Mouse (Mus musculus): ENCODE measurements at regions not wholly inside any gene's neighbourhood (a gene's known extent, or its start where the extent isn't known, plus 50 kb on each side); places are given as distances from the start of the nearest gene placed in this dataset.

DNA sequence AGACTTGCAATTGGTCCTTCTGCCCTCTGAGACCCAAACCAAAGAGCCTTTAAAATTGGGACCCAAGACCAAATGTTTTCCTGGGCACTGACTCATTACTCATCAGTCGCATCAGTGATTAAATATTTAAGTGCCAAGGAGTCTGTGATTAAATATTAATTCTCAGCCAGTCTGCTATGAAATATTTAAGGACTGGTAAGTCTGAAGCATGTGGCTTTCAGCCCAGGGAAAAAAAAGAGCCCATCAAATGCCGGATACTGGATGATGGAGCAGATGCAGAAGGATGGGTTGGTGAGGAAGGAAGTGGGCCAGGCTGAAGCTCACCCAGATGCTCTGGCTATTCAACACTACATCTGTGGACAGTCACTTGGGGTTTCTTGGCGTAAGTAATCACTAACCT is 192.0 kb downstream of the Mycn start:
- no peak for TF ChIP-seq POLR2A (IDR thresholded peaks at IDR 0.05; ENCODE audit: borderline replicate concordance, low read depth, low read length)
- no peak for TF ChIP-seq CTCF (IDR thresholded peaks at IDR 0.05; ENCODE audit: low read depth, low read length)
